Mouse (Mus musculus) left cerebral cortex, adult 11 months (tissue): ENCODE measurements at regions not wholly inside any gene's neighbourhood (a gene's known extent, or its start where the extent isn't known, plus 50 kb on each side); places are given as distances from the start of the nearest gene placed in this dataset.

ENCODE experiments used
- DNase-seq: peaks from one replicate; pipeline ENCODE4 v3.0.0; 2022; ENCODE audit warnings: low spot score

GRCm38 (mm10) chr17:73048164-73048563 is 59.6 kb upstream of the Lclat1 start:
- DNase-seq, result no peak

- DNase-seq, result no peak
These were observed 54.8 kb upstream of the Lclat1 start for GRCm38 (mm10) chr17:73052956-73053355.

GRCm38 (mm10) chr17:73053479-73054215 is 54.1 kb upstream of the Lclat1 start:
- DNase-seq, result no peak

DNA sequence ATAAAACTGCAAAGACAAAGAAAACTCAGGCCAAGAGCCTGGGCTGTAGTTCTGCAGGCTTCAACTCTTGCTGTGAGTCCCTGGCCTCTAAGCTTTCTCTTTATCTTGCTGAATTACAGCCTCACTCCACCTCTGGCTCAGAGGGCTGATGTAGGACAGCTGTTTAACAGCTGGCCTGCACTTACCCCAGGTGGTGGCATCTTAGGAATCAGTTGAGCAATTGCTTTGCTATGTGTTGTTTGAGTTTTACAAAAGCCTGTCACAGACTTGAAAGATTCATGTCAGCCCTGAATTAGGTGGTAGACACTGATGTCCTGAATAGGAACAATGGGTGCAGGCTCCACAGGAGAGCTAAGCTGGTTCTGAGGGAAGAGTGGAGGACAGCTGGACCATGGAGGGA is 53.6 kb upstream of the Lclat1 start:
- no peak for DNase-seq

DNA sequence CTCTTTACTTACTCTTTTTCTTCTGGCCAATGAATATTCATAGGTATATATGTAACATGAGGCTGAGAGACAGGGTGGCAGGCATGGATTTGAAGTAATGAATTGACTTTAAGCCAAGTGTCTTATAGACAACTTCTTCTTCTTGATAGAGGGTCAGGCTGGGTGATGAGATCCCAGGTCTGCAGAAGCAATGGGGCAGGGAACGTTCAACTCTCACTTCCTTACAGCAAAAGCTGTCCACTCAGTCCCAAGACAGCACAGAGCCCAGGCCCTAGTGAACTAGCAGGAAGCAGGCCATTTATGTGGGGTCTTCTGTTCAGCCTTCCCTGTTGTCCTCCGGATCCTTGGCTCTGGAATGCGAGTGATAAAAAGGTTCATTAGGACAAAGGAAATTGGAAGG is 52.6 kb upstream of the Lclat1 start:
- no peak for DNase-seq

DNA sequence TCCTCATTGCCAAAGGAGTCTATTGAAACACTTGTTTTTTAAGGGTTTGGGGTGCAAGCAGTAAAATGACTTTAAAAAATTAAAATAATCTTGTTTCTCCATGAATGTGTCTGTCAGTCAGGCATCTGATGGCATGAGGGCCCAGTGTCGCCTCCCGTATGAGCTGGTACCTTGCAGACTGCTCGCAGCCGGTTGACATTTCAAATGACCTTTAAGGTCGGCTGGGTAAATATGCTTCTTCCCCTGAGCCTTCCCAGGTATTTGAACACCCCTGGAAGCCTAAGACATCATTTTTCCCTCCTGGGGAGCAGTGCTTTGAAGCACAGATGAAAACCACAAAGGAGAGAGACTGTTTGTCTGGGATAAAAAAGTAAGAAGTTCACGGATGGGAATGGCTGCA is 52.2 kb upstream of the Lclat1 start:
- DNase-seq, result no peak

DNA sequence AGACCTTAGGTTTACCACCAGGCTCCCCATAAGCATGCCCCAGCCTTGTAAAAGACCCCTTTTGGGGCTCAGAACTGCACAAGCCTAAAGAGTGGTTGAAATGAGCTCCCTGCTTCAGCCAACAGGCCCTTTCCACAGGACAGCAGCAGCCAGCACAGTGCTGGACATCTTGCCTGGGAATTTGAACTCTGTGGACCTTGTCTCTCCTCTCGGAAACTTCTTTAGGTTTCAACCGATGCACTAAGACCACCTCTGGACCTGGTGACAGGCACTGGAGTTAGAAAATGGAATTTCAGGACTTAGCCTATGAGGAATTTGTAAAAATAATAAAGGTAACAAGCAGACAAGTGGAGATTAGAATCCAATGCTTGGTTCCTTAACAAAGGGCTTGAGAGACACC is 51.2 kb upstream of the Lclat1 start:
- no peak for DNase-seq
